11 mouse cellular contexts compared by ENCODE assay signal in genomic region chr1:30771772-30772171, GRCm38 (mm10).
DNase-seq lines count a peak whose midpoint lies in the region; ATAC-seq lines count a peak whose summit lies in the region.
"Had no signal": no experiment of that assay in that cellular context is flagged by ENCODE, and none has a peak within 500 bp of the region (broad histone marks: within the 10 kb centered on the region; RNA-seq: fewer than 3 reads in every experiment).

No protein-coding gene starts in this region.

- 74% methylated on average over 6 of the region's 6 CpGs for WGBS in kidney, embryonic 14.5 days

- no peaks in the 10 kb centered on the region for H3K9me3 ChIP-seq in kidney, embryonic 14.5 days (ENCODE audit: control insufficient read depth, low read length)
- H3K9me3 ChIP-seq: liver, embryonic 13.5 days; neural tube, embryonic 13.5 days had no signal

- no peaks in the 10 kb centered on the region for H3K36me3 ChIP-seq in kidney, embryonic 14.5 days (ENCODE audit: control insufficient read depth, insufficient read depth, low read length)
- H3K36me3 ChIP-seq: liver, embryonic 13.5 days; neural tube, embryonic 13.5 days had no signal

- ATAC-seq in kidney, embryonic 14.5 days (ENCODE audit: low FRiP score, low TSS enrichment): peak; percentile 72; the same call in 1 of the 2 replicates

- no peak overlapping the region for H3K4me2 ChIP-seq in kidney, embryonic 14.5 days (replicated peaks; ENCODE audit: low read depth, low read length)
- H3K4me2 ChIP-seq: liver, embryonic 13.5 days; neural tube, embryonic 13.5 days had no signal

- no peak overlapping the region for H3K27ac ChIP-seq in kidney, embryonic 14.5 days (ENCODE audit: low read depth, low read length)
- H3K27ac ChIP-seq: liver, embryonic 13.5 days; neural tube, embryonic 13.5 days had no signal

- no peaks in the 10 kb centered on the region for H3K4me1 ChIP-seq in kidney, embryonic 14.5 days (ENCODE audit: control insufficient read depth, insufficient read depth, low read length)
- H3K4me1 ChIP-seq: liver, embryonic 13.5 days; neural tube, embryonic 13.5 days had no signal

- no peaks in the 10 kb centered on the region for H3K27me3 ChIP-seq in kidney, embryonic 14.5 days (ENCODE audit: control insufficient read depth, insufficient read depth, low read length)
- H3K27me3 ChIP-seq: liver, embryonic 13.5 days; neural tube, embryonic 13.5 days had no signal

- H3K9ac ChIP-seq in kidney, embryonic 14.5 days (ENCODE audit: low read depth, low read length): no peak overlapping the region
- H3K9ac ChIP-seq: liver, embryonic 13.5 days; neural tube, embryonic 13.5 days had no signal

- peak; percentile 36 for DNase-seq in adrenal gland, adult 2 months
- DNase-seq in adrenal gland, adult 8-10 months: no peak
- no peak for DNase-seq in kidney, adult 8-10 months
- peak; percentile 16 for DNase-seq in embryo, embryonic 10.5 days (ENCODE audit: low spot score)
- peak; percentile 11 for DNase-seq in lung, postnatal 25 days (ENCODE audit: low spot score)
- DNase-seq in layer of hippocampus, adult 18-20 months (ENCODE audit: low spot score in 2 of 2): no peak
- DNase-seq in layer of hippocampus, adult 8-10 months (ENCODE audit: low spot score in 2 of 2): no peak
- DNase-seq: cerebellum, adult 18-20 months; liver, embryonic 13.5 days had no signal

- no peak overlapping the region for H3K4me3 ChIP-seq in kidney, embryonic 14.5 days (ENCODE audit: low read length)
- H3K4me3 ChIP-seq: liver, embryonic 13.5 days; neural tube, embryonic 13.5 days had no signal

Comparison
In these comparisons a context has a peak if more than half of its experiments do, and no peak if none do; other contexts are left out.
1. DNase-seq: peak in adrenal gland, adult 2 months (single experiment), embryo, embryonic 10.5 days (single experiment) and lung, postnatal 25 days (single experiment); none in adrenal gland, adult 8-10 months (single experiment), kidney, adult 8-10 months (0 of 2), layer of hippocampus, adult 18-20 months (0 of 2) and layer of hippocampus, adult 8-10 months (0 of 2).